Mouse (Mus musculus) kidney, postnatal 14 days (tissue): ENCODE measurements at regions not wholly inside any gene's neighbourhood (a gene's known extent, or its start where the extent isn't known, plus 50 kb on each side); places are given as distances from the start of the nearest gene placed in this dataset.
"Not testable (repeated sequence)": the region's sequence is repeated elsewhere in the genome, so short reads cannot be mapped to it uniquely, and the experiment has no call there.

Experiments used
- DNase-seq: peaks from one replicate; pipeline ENCODE4 v3.0.0; 2022; ENCODE audit warnings: mixed read lengths

- no peak for DNase-seq
Measured at GRCm38 (mm10) chr1:141716953-141717352, 1471.0 kb downstream of the Kcnt2 start.

GRCm38 (mm10) chr1:141717510-141717909 is 1471.6 kb downstream of the Kcnt2 start:
- no peak for DNase-seq

- DNase-seq, result no peak
Measured at GRCm38 (mm10) chr1:141741299-141741698, 1495.3 kb downstream of the Kcnt2 start.

GRCm38 (mm10) chr1:141776059-141776458 is 1530.1 kb downstream of the Kcnt2 start:
- no peak for DNase-seq

GRCm38 (mm10) chr1:141783367-141783766 is 1537.4 kb downstream of the Kcnt2 start:
- DNase-seq, result no peak

GRCm38 (mm10) chr1:141813315-141814158 is 1567.6 kb downstream of the Kcnt2 start:
- DNase-seq, result no peak

- no peak for DNase-seq
Measured at GRCm38 (mm10) chr1:141831444-141831843, 1585.5 kb downstream of the Kcnt2 start.

GRCm38 (mm10) chr1:141842547-141842946 is 1596.6 kb downstream of the Kcnt2 start:
- no peak for DNase-seq

GRCm38 (mm10) chr1:141853841-141854240 is 1607.9 kb downstream of the Kcnt2 start:
- DNase-seq, result not testable (repeated sequence)

- no peak for DNase-seq
Measured at GRCm38 (mm10) chr1:141884356-141884755, 1638.4 kb downstream of the Kcnt2 start.

- DNase-seq, result no peak
Measured at GRCm38 (mm10) chr1:141897924-141898455, 1652.0 kb downstream of the Kcnt2 start.

- no peak for DNase-seq
Measured at GRCm38 (mm10) chr1:141911714-141912398, 1665.9 kb downstream of the Kcnt2 start.

GRCm38 (mm10) chr1:141926194-141926593 is 1680.2 kb downstream of the Kcnt2 start:
- DNase-seq, result no peak

- no peak for DNase-seq
Measured at GRCm38 (mm10) chr1:141926804-141927203, 1680.8 kb downstream of the Kcnt2 start.

- DNase-seq, result no peak
Measured at GRCm38 (mm10) chr1:141948055-141948454, 1692.4 kb upstream of the B3galt2 start.

GRCm38 (mm10) chr1:141954323-141954867 is 1686.1 kb upstream of the B3galt2 start:
- DNase-seq, result no peak

- peak; percentile 25 for DNase-seq
Measured at GRCm38 (mm10) chr1:141961743-141962142, 1678.7 kb upstream of the B3galt2 start.

- no peak for DNase-seq
Measured at GRCm38 (mm10) chr1:141968133-141968532, 1672.3 kb upstream of the B3galt2 start.

- DNase-seq, result no peak
Measured at GRCm38 (mm10) chr1:141974329-141974728, 1666.1 kb upstream of the B3galt2 start.

- no peak for DNase-seq
Measured at GRCm38 (mm10) chr1:141999769-142000168, 1640.7 kb upstream of the B3galt2 start.

- no peak for DNase-seq
Measured at GRCm38 (mm10) chr1:142000335-142000734, 1640.1 kb upstream of the B3galt2 start.

- no peak for DNase-seq
Measured at GRCm38 (mm10) chr1:142006316-142006715, 1634.1 kb upstream of the B3galt2 start.

- no peak for DNase-seq
Measured at GRCm38 (mm10) chr1:142042751-142043150, 1597.7 kb upstream of the B3galt2 start.

GRCm38 (mm10) chr1:142055207-142055606 is 1585.3 kb upstream of the B3galt2 start:
- DNase-seq, result no peak
